Mouse (Mus musculus): Measurements from ENCODE around the gene Itm2c. TPM values are rescaled to one million over a fixed set of nuclear protein-coding genes. Genes with fewer than 3 reads are reported as not detected.

Itm2c gene
- total and polyA plus RNA-seq, 3 experiments = 67.5 to 149 (median 69.9) TPM

DNA sequence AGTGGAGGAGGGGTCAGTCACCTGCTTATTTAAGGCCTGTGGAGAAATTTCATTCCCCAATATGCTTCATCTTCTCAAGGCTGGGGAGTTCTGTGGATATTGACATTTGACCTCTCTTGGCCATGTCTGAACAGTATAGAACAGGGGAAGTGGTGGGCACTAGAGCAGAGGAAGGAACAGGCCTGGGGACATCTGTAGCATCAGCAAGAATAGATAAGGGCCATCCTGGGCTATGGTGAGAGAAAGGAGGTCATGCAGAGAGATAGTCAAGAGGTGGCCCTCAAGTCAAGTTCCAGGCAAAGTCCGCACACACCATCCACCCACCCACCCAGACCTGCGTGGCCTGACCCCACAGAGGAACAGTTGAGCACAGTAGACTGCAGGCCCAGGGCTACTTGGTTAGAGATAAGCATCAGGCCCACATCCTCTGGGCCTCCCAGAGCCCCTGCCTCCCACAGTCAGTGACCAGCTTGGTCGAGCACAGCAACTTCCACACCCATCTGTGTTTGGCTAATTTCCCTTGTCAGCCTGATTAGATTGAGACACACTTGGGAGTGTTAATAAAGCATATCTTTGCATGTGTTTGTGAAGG lies 7.5 kb downstream of the Itm2c start:
- H3K4me1 ChIP-seq (ENCODE audit: insufficient read depth, low read depth, low read length) = peaks cover 54% of the 10 kb centered on the region
- TF ChIP-seq POLR2AphosphoS5 (IDR thresholded peaks at IDR 0.05; ENCODE audit: insufficient replicate concordance, low read depth, low read length) (no peak), TAL1 (conservative IDR thresholded peaks at IDR 0.05; ENCODE audit: low read depth, low read length) (no peak), GATA2 (IDR thresholded peaks at IDR 0.05; ENCODE audit: borderline replicate concordance, low read depth, low read length) (no peak), CTCF (IDR thresholded peaks at IDR 0.05; ENCODE audit: low read depth, low read length) (no peak), GATA1 (IDR thresholded peaks at IDR 0.05; ENCODE audit: borderline replicate concordance, low read length) (no peak)
- no peaks in the 10 kb centered on the region for H3K9me3 ChIP-seq (replicated peaks)
- no peaks in the 10 kb centered on the region for H3K27me3 ChIP-seq (ENCODE audit: insufficient read depth, low read length)
- no peak for DNase-seq (ENCODE audit: low spot score)
- H3K36me3 ChIP-seq (replicated peaks) = peaks cover 65% of the 10 kb centered on the region
- ATAC-seq (ENCODE audit: extremely low read depth, insufficient number of reproducible peaks, low FRiP score, poor library complexity, severe bottlenecking) = no peak
- H3K4me3 ChIP-seq (ENCODE audit: low read depth, low read length) = no peak overlapping the region

- ATAC-seq (ENCODE audit: extremely low read depth, insufficient number of reproducible peaks, low FRiP score, poor library complexity, severe bottlenecking) = no peak
- H3K4me3 ChIP-seq (ENCODE audit: low read depth, low read length) = no peak overlapping the region
- no peaks in the 10 kb centered on the region for H3K9me3 ChIP-seq (replicated peaks)
- H3K27me3 ChIP-seq (ENCODE audit: insufficient read depth, low read length) = no peaks in the 10 kb centered on the region
- peaks cover 48% of the 10 kb centered on the region for H3K4me1 ChIP-seq (ENCODE audit: insufficient read depth, low read depth, low read length)
- peaks cover 70% of the 10 kb centered on the region for H3K36me3 ChIP-seq (replicated peaks)
- TF ChIP-seq TAL1 (conservative IDR thresholded peaks at IDR 0.05; ENCODE audit: low read depth, low read length) (no peak), CTCF (IDR thresholded peaks at IDR 0.05; ENCODE audit: low read depth, low read length) (no peak), GATA1 (IDR thresholded peaks at IDR 0.05; ENCODE audit: borderline replicate concordance, low read length) (no peak), GATA2 (IDR thresholded peaks at IDR 0.05; ENCODE audit: borderline replicate concordance, low read depth, low read length) (no peak), POLR2AphosphoS5 (IDR thresholded peaks at IDR 0.05; ENCODE audit: insufficient replicate concordance, low read depth, low read length) (no peak)
- DNase-seq (ENCODE audit: low spot score) = no peak
These were observed 8.1 kb downstream of the Itm2c start for GRCm38 (mm10) chr1:85902108-85902561.

DNA sequence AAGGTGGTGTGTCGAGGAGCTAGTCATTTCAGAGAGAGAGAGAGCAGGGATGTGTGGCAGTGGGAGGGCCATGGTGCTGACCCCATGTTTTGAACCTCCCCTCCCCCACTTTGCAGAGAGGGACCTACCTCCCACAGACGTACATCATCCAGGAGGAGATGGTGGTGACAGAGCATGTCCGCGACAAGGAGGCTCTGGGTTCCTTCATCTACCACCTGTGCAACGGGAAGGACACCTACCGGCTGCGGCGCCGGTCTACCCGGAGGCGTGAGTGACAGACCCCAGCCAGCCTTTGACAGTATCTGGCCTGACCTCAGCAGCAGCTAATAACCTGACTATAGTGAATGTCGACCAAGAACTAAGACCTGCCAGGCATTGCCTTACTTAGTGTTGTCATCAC lies 12.8 kb downstream of the Itm2c start:
- Histone ChIP-seq H3K4me1 (ENCODE audit: insufficient read depth, low read depth, low read length) (peaks cover 4% of the 10 kb centered on the region), H3K36me3 (replicated peaks) (peaks cover 70% of the 10 kb centered on the region), H3K4me3 (ENCODE audit: low read depth, low read length) (no peak overlapping the region), H3K9me3 (replicated peaks) (no peaks in the 10 kb centered on the region), H3K27me3 (ENCODE audit: insufficient read depth, low read length) (no peaks in the 10 kb centered on the region)
- TF ChIP-seq CTCF (IDR thresholded peaks at IDR 0.05; ENCODE audit: low read depth, low read length) = no peak
- TF ChIP-seq TAL1 (conservative IDR thresholded peaks at IDR 0.05; ENCODE audit: low read depth, low read length) = no peak
- TF ChIP-seq GATA1 (IDR thresholded peaks at IDR 0.05; ENCODE audit: borderline replicate concordance, low read length) = no peak
- TF ChIP-seq POLR2AphosphoS5 (IDR thresholded peaks at IDR 0.05; ENCODE audit: insufficient replicate concordance, low read depth, low read length) = no peak
- TF ChIP-seq GATA2 (IDR thresholded peaks at IDR 0.05; ENCODE audit: borderline replicate concordance, low read depth, low read length) = no peak
- DNase-seq (ENCODE audit: low spot score) (no peak), ATAC-seq (ENCODE audit: extremely low read depth, insufficient number of reproducible peaks, low FRiP score, poor library complexity, severe bottlenecking) (no peak)

GRCm38 (mm10) chr1:85908754-85909590 lies 14.9 kb downstream of the Itm2c start:
- no peak overlapping the region for H3K4me3 ChIP-seq (ENCODE audit: low read depth, low read length)
- H3K9me3 ChIP-seq (replicated peaks) = no peaks in the 10 kb centered on the region
- peaks cover 51% of the 10 kb centered on the region for H3K36me3 ChIP-seq (replicated peaks)
- DNase-seq (ENCODE audit: low spot score) (no peak), ATAC-seq (ENCODE audit: extremely low read depth, insufficient number of reproducible peaks, low FRiP score, poor library complexity, severe bottlenecking) (no peak)
- no peak for TF ChIP-seq TAL1 (conservative IDR thresholded peaks at IDR 0.05; ENCODE audit: low read depth, low read length)
- no peak for TF ChIP-seq GATA2 (IDR thresholded peaks at IDR 0.05; ENCODE audit: borderline replicate concordance, low read depth, low read length)
- no peak for TF ChIP-seq CTCF (IDR thresholded peaks at IDR 0.05; ENCODE audit: low read depth, low read length)
- no peak for TF ChIP-seq GATA1 (IDR thresholded peaks at IDR 0.05; ENCODE audit: borderline replicate concordance, low read length)
- no peak for TF ChIP-seq POLR2AphosphoS5 (IDR thresholded peaks at IDR 0.05; ENCODE audit: insufficient replicate concordance, low read depth, low read length)
- peaks cover under 1% of the 10 kb centered on the region; the same call in 1 of the 2 replicates for H3K27me3 ChIP-seq (ENCODE audit: insufficient read depth, low read length)
- no peaks in the 10 kb centered on the region for H3K4me1 ChIP-seq (ENCODE audit: insufficient read depth, low read depth, low read length)

GRCm38 (mm10) chr1:85913078-85913755 lies 19.1 kb downstream of the Itm2c start:
- Histone ChIP-seq H3K36me3 (replicated peaks) (peaks cover 10% of the 10 kb centered on the region), H3K4me3 (ENCODE audit: low read depth, low read length) (no peak overlapping the region), H3K9me3 (replicated peaks) (no peaks in the 10 kb centered on the region), H3K4me1 (ENCODE audit: insufficient read depth, low read depth, low read length) (peaks cover under 1% of the 10 kb centered on the region; the same call in 1 of the 2 replicates), H3K27me3 (ENCODE audit: insufficient read depth, low read length) (peaks cover 3% of the 10 kb centered on the region; the same call in 1 of the 2 replicates)
- no peak for ATAC-seq (ENCODE audit: extremely low read depth, insufficient number of reproducible peaks, low FRiP score, poor library complexity, severe bottlenecking)
- DNase-seq (ENCODE audit: low spot score) = no peak
- no peak for TF ChIP-seq POLR2AphosphoS5 (IDR thresholded peaks at IDR 0.05; ENCODE audit: insufficient replicate concordance, low read depth, low read length)
- TF ChIP-seq GATA1 (IDR thresholded peaks at IDR 0.05; ENCODE audit: borderline replicate concordance, low read length) = no peak
- TF ChIP-seq GATA2 (IDR thresholded peaks at IDR 0.05; ENCODE audit: borderline replicate concordance, low read depth, low read length) = no peak
- no peak for TF ChIP-seq TAL1 (conservative IDR thresholded peaks at IDR 0.05; ENCODE audit: low read depth, low read length)
- TF ChIP-seq CTCF (IDR thresholded peaks at IDR 0.05; ENCODE audit: low read depth, low read length) = no peak

Measured in G1E (cell line).